Mouse (Mus musculus): ENCODE data around the gene Pced1a. TPM values are rescaled to one million over a fixed set of nuclear protein-coding genes. Genes with fewer than 3 reads are reported as not detected.

Gene Pced1a
- polyA plus RNA-seq (2015; fragmentation: Nextera tagmentation; extraction: Ambion mirVana), result 6.5 and 6.7 TPM in 2 replicates

GRCm38 (mm10) chr2:130424126-130424853 is at the start of gene Pced1a, which contains the start of gene Vps16:
Gene Pced1a (minus strand): TSS chr2:130424701.
Gene Vps16 (plus strand): TSS chr2:130424339.

GRCm38 (mm10) chr2:130449794-130450433 is 25.4 kb upstream of the Pced1a start, which contains the start of gene Ptpra:
Gene Ptpra (plus strand): TSS chr2:130450278.

GRCm38 (mm10) chr2:130406178-130406577 is 18.3 kb downstream of the Pced1a start, which contains the start of gene Tmem239:
Gene Tmem239 (plus strand): TSS chr2:130406478.

GRCm38 (mm10) chr2:130404939-130405338 is 19.6 kb downstream of the Pced1a start, which contains the start of the genes Gm28372 and 1700020A23Rik:
Gene Gm28372 (plus strand): TSS chr2:130405239.
Gene 1700020A23Rik (plus strand): TSS chr2:130405259.

GRCm38 (mm10) chr2:130397186-130397985 is 27.1 kb downstream of the Pced1a start, which contains the start of gene Cpxm1:
Gene Cpxm1 (minus strand): TSS chr2:130397574.

Other genes starting within 250 kb of the Pced1a start
- 345 and 359 TPM in 2 replicates for gene Snrpb, start 245.3 kb downstream of the Pced1a start, polyA plus RNA-seq (2015; fragmentation: Nextera tagmentation; extraction: Ambion mirVana)
- gene Tmc2, start 229.5 kb downstream of the Pced1a start, polyA plus RNA-seq (2015; fragmentation: Nextera tagmentation; extraction: Ambion mirVana), result not detected in 2 replicates
- gene Nop56, start 150.3 kb downstream of the Pced1a start, polyA plus RNA-seq (2015; fragmentation: Nextera tagmentation; extraction: Ambion mirVana), result 96.7 and 114 TPM in 2 replicates
- 117 and 127 TPM in 2 replicates for gene Idh3b, start 140.2 kb downstream of the Pced1a start, polyA plus RNA-seq (2015; fragmentation: Nextera tagmentation; extraction: Ambion mirVana)
- 0.72 and 1.1 TPM in 2 replicates for gene Ebf4, start 129.5 kb downstream of the Pced1a start, polyA plus RNA-seq (2015; fragmentation: Nextera tagmentation; extraction: Ambion mirVana)
- gene Cpxm1, start 27.1 kb downstream of the Pced1a start, polyA plus RNA-seq (2015; fragmentation: Nextera tagmentation; extraction: Ambion mirVana), result 10.1 and 15.1 TPM in 2 replicates
- gene Gm28372, start 19.5 kb downstream of the Pced1a start, polyA plus RNA-seq (2015; fragmentation: Nextera tagmentation; extraction: Ambion mirVana), result not detected in 2 replicates
- gene 1700020A23Rik, start 19.4 kb downstream of the Pced1a start, polyA plus RNA-seq (2015; fragmentation: Nextera tagmentation; extraction: Ambion mirVana), result 0.24 TPM in 1 of 2 replicates, not detected in the other
- gene Tmem239, start 18.2 kb downstream of the Pced1a start, polyA plus RNA-seq (2015; fragmentation: Nextera tagmentation; extraction: Ambion mirVana), result not detected in 2 replicates
- 32.2 and 36.0 TPM in 2 replicates for gene Vps16, start 362 bp downstream of the Pced1a start, polyA plus RNA-seq (2015; fragmentation: Nextera tagmentation; extraction: Ambion mirVana)
- 64.1 and 64.4 TPM in 2 replicates for gene Ptpra, start 25.6 kb upstream of the Pced1a start, polyA plus RNA-seq (2015; fragmentation: Nextera tagmentation; extraction: Ambion mirVana)
- 52.4 and 55.8 TPM in 2 replicates for gene Mrps26, start 139.0 kb upstream of the Pced1a start, polyA plus RNA-seq (2015; fragmentation: Nextera tagmentation; extraction: Ambion mirVana)
- not detected in 2 replicates for gene Oxt, start 151.5 kb upstream of the Pced1a start, polyA plus RNA-seq (2015; fragmentation: Nextera tagmentation; extraction: Ambion mirVana)
- gene Avp, start 157.9 kb upstream of the Pced1a start, polyA plus RNA-seq (2015; fragmentation: Nextera tagmentation; extraction: Ambion mirVana), result not detected in 2 replicates
- gene Fastkd5, start 205.3 kb upstream of the Pced1a start, polyA plus RNA-seq (2015; fragmentation: Nextera tagmentation; extraction: Ambion mirVana), result 6.5 and 7.4 TPM in 2 replicates
- 4.3 and 4.9 TPM in 2 replicates for gene Ubox5, start 205.3 kb upstream of the Pced1a start, polyA plus RNA-seq (2015; fragmentation: Nextera tagmentation; extraction: Ambion mirVana)
- gene Lzts3, start 218.1 kb upstream of the Pced1a start, polyA plus RNA-seq (2015; fragmentation: Nextera tagmentation; extraction: Ambion mirVana), result 1.0 and 1.1 TPM in 2 replicates
- 65.8 and 66.4 TPM in 2 replicates for gene Ddrgk1, start 240.0 kb upstream of the Pced1a start, polyA plus RNA-seq (2015; fragmentation: Nextera tagmentation; extraction: Ambion mirVana)
- 49.2 and 54.0 TPM in 2 replicates for gene Itpa, start 242.9 kb upstream of the Pced1a start, polyA plus RNA-seq (2015; fragmentation: Nextera tagmentation; extraction: Ambion mirVana)